In the genomic region with DNA sequence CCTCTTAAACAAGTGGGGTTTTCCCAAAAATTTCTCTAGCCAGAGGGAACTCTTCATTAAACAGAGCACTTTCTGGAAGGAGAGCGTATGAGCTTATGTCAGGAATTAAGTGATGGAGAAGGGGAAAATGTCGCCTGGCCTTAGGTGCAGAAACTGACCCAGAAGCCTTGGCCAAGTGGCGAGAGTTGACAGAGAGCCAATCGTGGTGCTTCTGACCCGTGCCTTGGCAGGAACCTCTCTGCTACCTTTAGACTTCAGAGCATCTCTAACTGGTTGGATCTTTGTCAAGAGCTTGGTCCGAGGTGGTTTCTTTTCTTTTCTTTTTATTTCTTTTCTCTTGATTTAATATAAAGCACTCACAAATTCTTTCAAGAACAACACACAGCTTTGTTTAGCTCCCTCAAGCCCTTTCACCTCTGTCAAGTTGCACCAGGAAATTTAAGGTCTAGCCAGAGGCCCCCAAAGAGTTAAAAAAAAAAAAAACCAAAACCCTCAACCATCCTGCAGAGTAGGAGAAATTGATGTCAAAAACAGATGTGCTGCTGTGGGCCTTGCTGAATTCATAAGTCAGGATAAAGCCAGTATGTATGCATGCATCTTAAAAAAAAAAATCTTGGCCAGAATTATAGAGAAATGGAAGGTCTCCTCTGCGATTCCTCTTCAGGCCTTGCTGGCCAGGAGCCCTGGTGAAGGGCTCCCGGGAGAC, we compare ENCODE assay signal across 10 mouse cellular contexts.
DNase-seq lines count a peak whose midpoint lies in the region; TF ChIP-seq lines count a peak whose summit lies in the region.
"Had no signal": no experiment of that assay in that cellular context is flagged by ENCODE, and none has a peak within 500 bp of the region (broad histone marks: within the 10 kb centered on the region; RNA-seq: fewer than 3 reads in every experiment).

No protein-coding gene starts in this region.

- peaks cover 38% of the 10 kb centered on the region for H3K4me1 ChIP-seq in hindbrain, embryonic 10.5 days (replicated peaks)
- peaks cover 37% of the 10 kb centered on the region for H3K4me1 ChIP-seq in midbrain, embryonic 10.5 days

- no peak for TF ChIP-seq CTCF in gastrocnemius, adult 2 months (IDR thresholded peaks at IDR 0.05)

- H3K9me3 ChIP-seq in hindbrain, embryonic 10.5 days, result peaks cover 3% of the 10 kb centered on the region; the same call in 1 of the 2 replicates
- H3K9me3 ChIP-seq in midbrain, embryonic 10.5 days (replicated peaks), result peaks cover 5% of the 10 kb centered on the region; the same call in 1 of the 2 replicates

- no peaks in the 10 kb centered on the region for H3K36me3 ChIP-seq in hindbrain, embryonic 10.5 days
- no peaks in the 10 kb centered on the region for H3K36me3 ChIP-seq in midbrain, embryonic 10.5 days

- no peak for DNase-seq in gastrocnemius, adult 2 months
- no peak for DNase-seq in gastrocnemius, postnatal 14 days
- peak; percentile 60 for DNase-seq in cerebellum, adult 9-11 months
- no peak for DNase-seq in hindbrain, embryonic 10.5 days (ENCODE audit: low spot score)
- DNase-seq in midbrain, embryonic 10.5 days (ENCODE audit: low spot score), result no peak
- DNase-seq in ovary, postnatal 14 days (ENCODE audit: low spot score), result no peak
- DNase-seq in layer of hippocampus, adult 11-12 months (ENCODE audit: low spot score), result no peak
- no peak for DNase-seq in layer of hippocampus, postnatal 14 days (ENCODE audit: low spot score in 2 of 2)
- DNase-seq: adrenal gland, adult 8-10 months had no signal

- no peaks in the 10 kb centered on the region for H3K27me3 ChIP-seq in hindbrain, embryonic 10.5 days (ENCODE audit: insufficient read depth, poor library complexity, severe bottlenecking)
- H3K27me3 ChIP-seq in midbrain, embryonic 10.5 days (ENCODE audit: low read depth, poor library complexity, severe bottlenecking), result no peaks in the 10 kb centered on the region

- intact Hi-C loops in gastrocnemius, adult 2 months (cut with DNase I), result no loop called here
- intact Hi-C loops in gastrocnemius, postnatal 14 days (cut with DNase I; ENCODE audit: low total_unique reads), result no loop called here

- H3K4me3 ChIP-seq in gastrocnemius, adult 2 months, result peak overlapping the region; percentile 45
- H3K4me3 ChIP-seq in hindbrain, embryonic 10.5 days, result no peak overlapping the region
- H3K4me3 ChIP-seq in midbrain, embryonic 10.5 days, result no peak overlapping the region

- H3K27ac ChIP-seq in gastrocnemius, adult 2 months, result peak overlapping the region; percentile 76
- H3K27ac ChIP-seq in hindbrain, embryonic 10.5 days, result peak overlapping the region; percentile 83
- H3K27ac ChIP-seq in midbrain, embryonic 10.5 days (replicated peaks), result peak overlapping the region; percentile 82
- H3K27ac ChIP-seq: kidney, postnatal 0 days had no signal

- 53% methylated on average over 8 of the region's 8 CpGs for WGBS in hindbrain, embryonic 10.5 days
- WGBS in midbrain, embryonic 10.5 days, result 57% methylated on average over 8 of the region's 8 CpGs
